Mouse (Mus musculus) heart, embryonic 13.5 days (tissue): Measurements from ENCODE around the gene Pfkl. TPM values are rescaled to one million over a fixed set of nuclear protein-coding genes. Genes with fewer than 3 reads are reported as not detected.
"Not testable (repeated sequence)": the region's sequence is repeated elsewhere in the genome, so short reads cannot be mapped to it uniquely, and the experiment has no call there.

ENCODE experiments used
- ATAC-seq: fragments of 200-750 bp; cut with Nextera tagmentation; 2 replicates; pipeline ENCODE4 v1.8.0; 2017; ENCODE audit warnings: moderate TSS enrichment; ENCODE audit not compliant: insufficient number of reproducible peaks, low FRiP score, low TSS enrichment; ENCODE audit errors: extremely low read depth
- H3K27ac ChIP-seq: fragments of 300-500 bp; sonication (generic); replicated peaks from 2 replicates; pipeline ENCODE4 v1.5.1; 2015; ENCODE audit warnings: moderate library complexity, mild to moderate bottlenecking, inconsistent platforms
- H3K27me3 ChIP-seq: fragments of 300-500 bp; sonication (generic); replicated peaks from 2 replicates; pipeline ENCODE4 v1.6.1; 2015; ENCODE audit warnings: mild to moderate bottlenecking, inconsistent platforms
- H3K36me3 ChIP-seq: fragments of 300-500 bp; sonication (generic); 2 replicates; pipeline ENCODE4 v1.6.1; 2015; ENCODE audit warnings: mild to moderate bottlenecking, inconsistent platforms
- H3K4me1 ChIP-seq: fragments of 300-500 bp; sonication (generic); 2 replicates; pipeline ENCODE4 v1.6.1; 2015; ENCODE audit warnings: inconsistent platforms
- H3K4me2 ChIP-seq: fragments of 300-500 bp; sonication (generic); 2 replicates; pipeline ENCODE4 v1.6.1; 2015; ENCODE audit warnings: inconsistent platforms, mild to moderate bottlenecking, moderate library complexity
- H3K4me3 ChIP-seq: fragments of 300-500 bp; sonication (generic); 2 replicates; pipeline ENCODE4 v1.5.1; 2015; ENCODE audit warnings: moderate library complexity, mild to moderate bottlenecking, inconsistent platforms
- H3K9ac ChIP-seq: fragments of 300-500 bp; sonication (generic); 2 replicates; pipeline ENCODE4 v1.6.1; 2015; ENCODE audit warnings: inconsistent platforms, mild to moderate bottlenecking, moderate library complexity
- H3K9me3 ChIP-seq: fragments of 300-500 bp; sonication (generic); 2 replicates; pipeline ENCODE4 v1.6.1; 2016; ENCODE audit warnings: inconsistent platforms
- WGBS: fragments of 180-500 bp; shearing (Covaris S2); methylation state at CpG from one replicate; pipeline ENCODE4 v1.1.7; 2015; ENCODE audit warnings: mixed read lengths; 5-methylcytosine and 5-hydroxymethylcytosine counted together
- polyA plus RNA-seq: library from polyadenylated mRNA; unstranded; fragments of >200 nt; fragmentation: Nextera tagmentation; extraction: Ambion mirVana; gene quantifications from 2 replicates; pipeline ENCODE4 v1.2.1, GENCODE M21; 2015

Gene Pfkl
- polyA plus RNA-seq, 1 experiment from 2014 or later = 190 TPM

GRCm38 (mm10) chr10:78041647-78042046, 31.8 kb upstream of the Pfkl start, which contains the start of gene Dnmt3l:
Dnmt3l (plus strand) TSS chr10:78041947.
- peaks cover 35% of the 10 kb centered on the region for H3K27me3 ChIP-seq
- no peaks in the 10 kb centered on the region for H3K36me3 ChIP-seq
- no peak within 1 kb of the TSS for H3K27ac ChIP-seq
- H3K4me1 ChIP-seq = peaks cover 9% of the 10 kb centered on the region; the same call in 1 of the 2 replicates
- H3K9ac ChIP-seq = no peak within 1 kb of the TSS
- no peaks in the 10 kb centered on the region for H3K9me3 ChIP-seq
- ATAC-seq = no peak
- WGBS = 90% methylated on average over 5 of the region's 5 CpGs
- H3K4me2 ChIP-seq = no peak within 1 kb of the TSS
- no peak within 1 kb of the TSS for H3K4me3 ChIP-seq

GRCm38 (mm10) chr10:78037139-78037538, 27.3 kb upstream of the Pfkl start:
- peaks cover 20% of the 10 kb centered on the region for H3K27me3 ChIP-seq
- H3K36me3 ChIP-seq = no peaks in the 10 kb centered on the region
- no peaks in the 10 kb centered on the region for H3K4me1 ChIP-seq
- no peak overlapping the region for H3K4me2 ChIP-seq
- H3K9ac ChIP-seq = no peak overlapping the region
- H3K9me3 ChIP-seq = no peaks in the 10 kb centered on the region
- H3K4me3 ChIP-seq = no peak overlapping the region
- no peak overlapping the region for H3K27ac ChIP-seq
- no peak for ATAC-seq
- WGBS = 65% methylated on average over 4 of the region's 4 CpGs

GRCm38 (mm10) chr10:78031987-78032386, 22.1 kb upstream of the Pfkl start:
- Histone ChIP-seq H3K4me2 (no peak overlapping the region), H3K9ac (no peak overlapping the region), H3K4me3 (no peak overlapping the region), H3K27me3 (peaks cover 9% of the 10 kb centered on the region; the same call in 1 of the 2 replicates), H3K4me1 (no peaks in the 10 kb centered on the region), H3K36me3 (no peaks in the 10 kb centered on the region), H3K9me3 (no peaks in the 10 kb centered on the region), H3K27ac (no peak overlapping the region)
- no peak for ATAC-seq
- WGBS = 63% methylated on average over 2 of the region's 2 CpGs

GRCm38 (mm10) chr10:78029080-78029479, 19.2 kb upstream of the Pfkl start:
- Histone ChIP-seq H3K4me3 (no peak overlapping the region), H3K9ac (no peak overlapping the region), H3K27me3 (no peaks in the 10 kb centered on the region), H3K9me3 (no peaks in the 10 kb centered on the region), H3K27ac (no peak overlapping the region), H3K4me2 (no peak overlapping the region), H3K36me3 (no peaks in the 10 kb centered on the region), H3K4me1 (no peaks in the 10 kb centered on the region)
- no peak for ATAC-seq
- WGBS = 86% methylated on average over 1 of the region's 1 CpGs

- no peak overlapping the region for H3K9ac ChIP-seq
- no peak overlapping the region for H3K4me3 ChIP-seq
- no peaks in the 10 kb centered on the region for H3K27me3 ChIP-seq
- no peak for ATAC-seq
- H3K36me3 ChIP-seq = no peaks in the 10 kb centered on the region
- H3K4me2 ChIP-seq = no peak overlapping the region
- WGBS = 4% methylated on average over 5 of the region's 5 CpGs
- H3K27ac ChIP-seq = no peak overlapping the region
- H3K9me3 ChIP-seq = no peaks in the 10 kb centered on the region
- H3K4me1 ChIP-seq = no peaks in the 10 kb centered on the region
Measured at GRCm38 (mm10) chr10:78028129-78028528, 18.2 kb upstream of the Pfkl start.

- not testable (repeated sequence) for H3K4me3 ChIP-seq, ATAC-seq, H3K4me2 ChIP-seq, H3K27me3 ChIP-seq, H3K9ac ChIP-seq, H3K4me1 ChIP-seq, H3K36me3 ChIP-seq, H3K27ac ChIP-seq, H3K9me3 ChIP-seq
- WGBS = 81% methylated on average over 6 of the region's 8 CpGs
Measured at GRCm38 (mm10) chr10:78025453-78025852, 15.6 kb upstream of the Pfkl start.

GRCm38 (mm10) chr10:78019984-78020383, 10.1 kb upstream of the Pfkl start:
- H3K4me2 ChIP-seq, H3K4me3 ChIP-seq, H3K27me3 ChIP-seq, H3K9ac ChIP-seq, H3K27ac ChIP-seq, H3K9me3 ChIP-seq, ATAC-seq, H3K36me3 ChIP-seq, H3K4me1 ChIP-seq: not testable (repeated sequence)
- 92% methylated on average over 6 of the region's 11 CpGs for WGBS

GRCm38 (mm10) chr10:78019291-78019690, 9.4 kb upstream of the Pfkl start:
- peak overlapping the region; percentile 67 for H3K4me2 ChIP-seq
- peaks cover 7% of the 10 kb centered on the region for H3K4me1 ChIP-seq
- H3K4me3 ChIP-seq = no peak overlapping the region; the same call in 1 of the 2 replicates
- H3K9ac ChIP-seq = 0 out of 2 replicates have a peak overlapping the region, but pooled peaks have one; percentile 37
- H3K27me3 ChIP-seq = no peaks in the 10 kb centered on the region; the same call in 1 of the 2 replicates
- peak overlapping the region; percentile 75; the same call in 1 of the 2 replicates for H3K27ac ChIP-seq
- WGBS = 76% methylated on average over 4 of the region's 4 CpGs
- H3K9me3 ChIP-seq = no peaks in the 10 kb centered on the region; the same call in 1 of the 2 replicates
- H3K36me3 ChIP-seq = no peaks in the 10 kb centered on the region
- no peak for ATAC-seq

- H3K27me3 ChIP-seq = no peaks in the 10 kb centered on the region; the same call in 1 of the 2 replicates
- H3K9me3 ChIP-seq = no peaks in the 10 kb centered on the region; the same call in 1 of the 2 replicates
- H3K4me2 ChIP-seq = peak overlapping the region; percentile 67
- H3K9ac ChIP-seq = peak overlapping the region; percentile 79
- H3K4me3 ChIP-seq = peak overlapping the region; percentile 41
- H3K36me3 ChIP-seq = no peaks in the 10 kb centered on the region
- H3K4me1 ChIP-seq = peaks cover 7% of the 10 kb centered on the region
- peak overlapping the region; percentile 75 for H3K27ac ChIP-seq
- WGBS = 21% methylated on average over 19 of the region's 19 CpGs
- ATAC-seq = peak; percentile 61
Measured at GRCm38 (mm10) chr10:78018797-78019203, 8.9 kb upstream of the Pfkl start.

- Histone ChIP-seq H3K27ac (no peak overlapping the region), H3K9ac (no peak overlapping the region), H3K9me3 (no peaks in the 10 kb centered on the region; the same call in 1 of the 2 replicates), H3K4me3 (no peak overlapping the region), H3K27me3 (no peaks in the 10 kb centered on the region; the same call in 1 of the 2 replicates), H3K4me1 (peaks cover 7% of the 10 kb centered on the region), H3K36me3 (no peaks in the 10 kb centered on the region), H3K4me2 (no peak overlapping the region)
- WGBS = 58% methylated on average over 5 of the region's 5 CpGs
- no peak for ATAC-seq
Measured at GRCm38 (mm10) chr10:78016366-78016765, 6.5 kb upstream of the Pfkl start.

GRCm38 (mm10) chr10:78015489-78015888, 5.6 kb upstream of the Pfkl start:
- peak overlapping the region; percentile 77 for H3K27ac ChIP-seq
- H3K4me2 ChIP-seq = peak overlapping the region; percentile 24; the same call in 1 of the 2 replicates
- no peaks in the 10 kb centered on the region; the same call in 1 of the 2 replicates for H3K9me3 ChIP-seq
- 0 out of 2 replicates have a peak overlapping the region, but pooled peaks have one; percentile 24 for H3K9ac ChIP-seq
- no peak overlapping the region for H3K4me3 ChIP-seq
- no peak for ATAC-seq
- 66% methylated on average over 1 of the region's 1 CpGs for WGBS
- H3K36me3 ChIP-seq = no peaks in the 10 kb centered on the region
- no peaks in the 10 kb centered on the region; the same call in 1 of the 2 replicates for H3K27me3 ChIP-seq
- peaks cover 9% of the 10 kb centered on the region for H3K4me1 ChIP-seq
